ENCODE assay signal across 23 mouse cellular contexts in the genomic region with DNA sequence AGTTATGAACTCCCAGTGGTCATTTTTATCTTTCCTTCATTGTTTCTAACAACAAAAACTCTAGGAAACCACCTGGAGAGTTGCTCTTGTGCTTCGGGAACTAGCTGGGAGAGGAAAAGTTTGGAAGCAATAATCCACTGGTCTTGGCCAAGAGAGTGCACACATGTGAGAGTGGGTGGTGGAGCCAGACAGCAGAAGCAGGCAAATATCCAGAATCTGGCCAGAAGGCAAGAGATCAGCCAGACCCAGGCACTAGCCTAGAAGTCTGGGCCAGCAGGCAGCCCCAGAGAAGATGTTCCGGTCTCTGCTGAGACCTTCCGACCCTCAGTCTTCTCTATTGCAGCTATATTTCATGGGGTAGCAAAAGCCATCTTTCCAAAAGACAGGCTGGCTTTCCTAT. TPM values are rescaled to one million over a fixed set of nuclear protein-coding genes. Genes with fewer than 3 reads are reported as not detected.
A peak's percentile ranks its signal among the peaks of the same experiment; 100 is the strongest.
DNase-seq lines count a peak whose midpoint lies in the region; ATAC-seq and TF ChIP-seq lines count a peak whose summit lies in the region.
"Had no signal": no experiment of that assay in that cellular context is flagged by ENCODE, and none has a peak within 500 bp of the region (broad histone marks: within the 10 kb centered on the region; RNA-seq: fewer than 3 reads in every experiment).

No protein-coding gene starts in this region.

- H3K36me3 ChIP-seq in liver, adult 2 months (ENCODE audit: control insufficient read depth, insufficient read depth, low read length), result no peaks in the 10 kb centered on the region
- peaks cover 2% of the 10 kb centered on the region; the same call in 1 of the 2 replicates for H3K36me3 ChIP-seq in liver, embryonic 11.5 days (ENCODE audit: control insufficient read depth, insufficient read depth, low read length)
- H3K36me3 ChIP-seq in forebrain, embryonic 13.5 days (ENCODE audit: poor library complexity, severe bottlenecking), result peaks cover 91% of the 10 kb centered on the region

- 47% methylated on average over 3 of the region's 3 CpGs for WGBS in liver, adult 2 months
- 88% methylated on average over 3 of the region's 3 CpGs for WGBS in liver, embryonic 11.5 days
- 89% methylated on average over 3 of the region's 3 CpGs for WGBS in forebrain, embryonic 13.5 days

- no peak overlapping the region for H3K27ac ChIP-seq in liver, adult 2 months (replicated peaks; ENCODE audit: insufficient read depth, low read depth, low read length)
- H3K27ac ChIP-seq in liver, embryonic 11.5 days (ENCODE audit: low read depth, low read length), result no peak overlapping the region
- no peak overlapping the region for H3K27ac ChIP-seq in forebrain, embryonic 13.5 days
- H3K27ac ChIP-seq: embryonic facial prominence, embryonic 15.5 days; forebrain, embryonic 15.5 days; hindbrain, embryonic 14.5 days; layer of hippocampus, adult 2 months; midbrain, embryonic 12.5 days; stomach, postnatal 0 days had no signal

- no peaks in the 10 kb centered on the region for H3K79me2 ChIP-seq in liver, adult 2 months (ENCODE audit: control insufficient read depth, insufficient read depth, low read length)

- H3K4me3 ChIP-seq in liver, adult 2 months (ENCODE audit: insufficient read depth, low read depth, low read length), result no peak overlapping the region
- H3K4me3 ChIP-seq in liver, embryonic 11.5 days (ENCODE audit: low read depth, low read length), result no peak overlapping the region
- no peak overlapping the region for H3K4me3 ChIP-seq in forebrain, embryonic 13.5 days
- H3K4me3 ChIP-seq: embryonic facial prominence, embryonic 15.5 days; forebrain, embryonic 15.5 days; layer of hippocampus, adult 2 months; midbrain, embryonic 12.5 days had no signal

- peak; percentile 52 for DNase-seq in heart, adult 8-10 months (ENCODE audit: low spot score)
- DNase-seq in heart, postnatal 14 days, result no peak
- DNase-seq in liver, adult 2 months (ENCODE audit: extremely low read depth, low read depth, low spot score), result peak; percentile 32
- no peak for DNase-seq in liver, embryonic 11.5 days (ENCODE audit: low spot score)
- DNase-seq in gastrocnemius, adult 8-10 months (ENCODE audit: low spot score in 2 of 2), result peak; percentile 25 to 46
- peak; percentile 38 to 48 for DNase-seq in heart, postnatal 36 days
- DNase-seq: cerebellum, adult 11 months; cerebellum, adult 9-11 months; kidney, adult 9 months; kidney, postnatal 14 days; lung, postnatal 10 days; thymus, adult 2 months; thymus, postnatal 4 days had no signal

- H3K9me3 ChIP-seq in liver, embryonic 11.5 days (ENCODE audit: control insufficient read depth, low read length), result no peaks in the 10 kb centered on the region
- H3K9me3 ChIP-seq in forebrain, embryonic 13.5 days (replicated peaks), result no peaks in the 10 kb centered on the region
- H3K9me3 ChIP-seq: embryonic facial prominence, embryonic 15.5 days; forebrain, embryonic 15.5 days; midbrain, embryonic 12.5 days had no signal

- intact Hi-C loops in heart, postnatal 14 days (cut with DNase I), result loop anchor here (5.0 kb wide), 1 partner anchor 37 kb away; no protein-coding TSS in a partner anchor
- intact Hi-C loops in heart, postnatal 36 days (cut with DNase I), result no loop called here

- ATAC-seq in liver, embryonic 11.5 days (replicated peaks; ENCODE audit: low FRiP score), result no peak
- no peak for ATAC-seq in forebrain, embryonic 13.5 days
- ATAC-seq: activated CD4-positive, CD25-positive, alpha-beta regulatory T cell, adult 4 months; forebrain, embryonic 15.5 days had no signal

- TF ChIP-seq POLR2A in liver, adult 2 months (IDR thresholded peaks at IDR 0.05; ENCODE audit: extremely low read depth, insufficient read depth, low read length), result no peak

- no peak for TF ChIP-seq CTCF in liver, adult 2 months (IDR thresholded peaks at IDR 0.05; ENCODE audit: low read depth, low read length)

- no peaks in the 10 kb centered on the region for H3K27me3 ChIP-seq in liver, adult 2 months (ENCODE audit: control insufficient read depth, insufficient read depth, low read length)
- no peaks in the 10 kb centered on the region for H3K27me3 ChIP-seq in liver, embryonic 11.5 days (replicated peaks; ENCODE audit: control insufficient read depth, insufficient read depth, low read length)
- peaks cover 1% of the 10 kb centered on the region; the same call in 1 of the 2 replicates for H3K27me3 ChIP-seq in forebrain, embryonic 13.5 days
- H3K27me3 ChIP-seq: embryonic facial prominence, embryonic 15.5 days; forebrain, embryonic 15.5 days had no signal

- H3K9ac ChIP-seq in liver, adult 2 months (ENCODE audit: low read depth, low read length), result no peak overlapping the region
- H3K9ac ChIP-seq in liver, embryonic 11.5 days (ENCODE audit: low read depth, low read length), result no peak overlapping the region
- H3K9ac ChIP-seq in forebrain, embryonic 13.5 days, result no peak overlapping the region
- H3K9ac ChIP-seq: embryonic facial prominence, embryonic 15.5 days; forebrain, embryonic 15.5 days; hindbrain, embryonic 14.5 days; midbrain, embryonic 12.5 days had no signal

- no peak overlapping the region for H3K4me2 ChIP-seq in liver, embryonic 11.5 days
- no peak overlapping the region for H3K4me2 ChIP-seq in forebrain, embryonic 13.5 days
- H3K4me2 ChIP-seq: embryonic facial prominence, embryonic 15.5 days; forebrain, embryonic 15.5 days; hindbrain, embryonic 14.5 days; midbrain, embryonic 12.5 days had no signal

- H3K4me1 ChIP-seq in liver, adult 2 months (ENCODE audit: control insufficient read depth, insufficient read depth, low read length), result peaks cover 4% of the 10 kb centered on the region
- H3K4me1 ChIP-seq in liver, embryonic 11.5 days (replicated peaks; ENCODE audit: control insufficient read depth, insufficient read depth, low read length), result no peaks in the 10 kb centered on the region; the same call in 1 of the 2 replicates
- H3K4me1 ChIP-seq in forebrain, embryonic 13.5 days, result peaks cover 34% of the 10 kb centered on the region

RNA-seq across cellular contexts. Expression of gene Dchs1, which starts 17.5 kb away (rescaled TPM):
- total RNA-seq in heart, adult 8-10 months (2022), result 1 to 10 TPM; 4.3 to 8.7 (median 7.3) TPM
- total RNA-seq in heart, postnatal 14 days (2021), result 10 to 100 TPM; 18.0 to 21.1 TPM
- 1.4 and 2.7 TPM in 2 replicates for total RNA-seq in liver, adult 2 months (2014; rRNA removed)
- 1.1 TPM in 2 replicates for polyA plus RNA-seq in liver, adult 2 months (2012; rRNA removed)
- polyA plus RNA-seq in liver, embryonic 11.5 days (2014; fragmentation: Nextera tagmentation; extraction: Ambion mirVana), result 5.0 and 5.8 TPM in 2 replicates
- total RNA-seq in gastrocnemius, adult 8-10 months (2022), result 1 to 10 TPM; 1.4 to 2.1 (median 1.7) TPM
- 1 to 10 TPM; 8.6 to 9.8 TPM for total RNA-seq in heart, postnatal 36 days (2021)
- 16.5 and 18.8 TPM in 2 replicates for polyA plus RNA-seq in forebrain, embryonic 13.5 days (2015; fragmentation: Nextera tagmentation; extraction: Ambion mirVana)
- total RNA-seq: monocyte, adult 5-6 weeks; neutrophil, adult 5-6 weeks had no signal
- polyA plus RNA-seq: activated CD4-positive, CD25-positive, alpha-beta regulatory T cell, adult 4 months had no signal

RNA-seq across cellular contexts. Expression of gene Tpp1, which starts 17.9 kb away (rescaled TPM):
- 10 to 100 TPM; 39.0 to 57.8 (median 45.5) TPM for total RNA-seq in heart, adult 8-10 months (2022)
- 10 to 100 TPM; 41.6 to 42.5 TPM for total RNA-seq in heart, postnatal 14 days (2021)
- 27.4 and 43.8 TPM in 2 replicates for total RNA-seq in liver, adult 2 months (2014; rRNA removed)
- polyA plus RNA-seq in liver, adult 2 months (2012; rRNA removed), result 95.3 and 124 TPM in 2 replicates
- 77.3 and 80.0 TPM in 2 replicates for polyA plus RNA-seq in liver, embryonic 11.5 days (2014; fragmentation: Nextera tagmentation; extraction: Ambion mirVana)
- total RNA-seq in gastrocnemius, adult 8-10 months (2022), result 10 to 100 TPM; 35.3 to 54.3 (median 47.8) TPM
- total RNA-seq in heart, postnatal 36 days (2021), result 10 to 100 TPM; 44.7 to 47.5 TPM
- polyA plus RNA-seq in forebrain, embryonic 13.5 days (2015; fragmentation: Nextera tagmentation; extraction: Ambion mirVana), result 29.5 and 36.8 TPM in 2 replicates

RNA-seq across cellular contexts. Expression of gene Taf10, which starts 25.8 kb away (rescaled TPM):
- 100 to 1,000 TPM; 102 to 119 (median 112) TPM for total RNA-seq in heart, adult 8-10 months (2022)
- total RNA-seq in heart, postnatal 14 days (2021), result 10 to 100 TPM; 81.0 to 88.8 TPM
- total RNA-seq in liver, adult 2 months (2014; rRNA removed), result 87.3 and 107 TPM in 2 replicates
- polyA plus RNA-seq in liver, adult 2 months (2012; rRNA removed), result 296 and 310 TPM in 2 replicates
- polyA plus RNA-seq in liver, embryonic 11.5 days (2014; fragmentation: Nextera tagmentation; extraction: Ambion mirVana), result 229 and 244 TPM in 2 replicates
- total RNA-seq in gastrocnemius, adult 8-10 months (2022), result 100 to 1,000 TPM in 1 of 4 experiments, 10 to 100 TPM in 3; 89.4 to 106 (median 97.8) TPM
- total RNA-seq in heart, postnatal 36 days (2021), result 100 to 1,000 TPM in 1 of 2 experiments, 10 to 100 TPM in 1; 97.5 to 100 TPM
- polyA plus RNA-seq in forebrain, embryonic 13.5 days (2015; fragmentation: Nextera tagmentation; extraction: Ambion mirVana), result 137 and 141 TPM in 2 replicates

RNA-seq across cellular contexts. Expression of gene Rrp8, which starts 32.8 kb away (rescaled TPM):
- total RNA-seq in heart, adult 8-10 months (2022), result 10 to 100 TPM in 3 of 4 experiments, 1 to 10 TPM in 1; 8.8 to 10.4 (median 10.2) TPM
- total RNA-seq in heart, postnatal 14 days (2021), result 10 to 100 TPM; 10.8 to 11.2 TPM
- total RNA-seq in liver, adult 2 months (2014; rRNA removed), result 4.9 and 5.5 TPM in 2 replicates
- polyA plus RNA-seq in liver, adult 2 months (2012; rRNA removed), result 5.5 and 5.9 TPM in 2 replicates
- polyA plus RNA-seq in liver, embryonic 11.5 days (2014; fragmentation: Nextera tagmentation; extraction: Ambion mirVana), result 42.3 and 52.3 TPM in 2 replicates
- 10 to 100 TPM; 10.5 to 15.6 (median 13.4) TPM for total RNA-seq in gastrocnemius, adult 8-10 months (2022)
- 10 to 100 TPM; 10.1 to 11.2 TPM for total RNA-seq in heart, postnatal 36 days (2021)
- 31.2 and 35.4 TPM in 2 replicates for polyA plus RNA-seq in forebrain, embryonic 13.5 days (2015; fragmentation: Nextera tagmentation; extraction: Ambion mirVana)

RNA-seq across cellular contexts. Expression of gene Ilk, which starts 33.6 kb away (rescaled TPM):
- total RNA-seq in heart, adult 8-10 months (2022), result 10 to 100 TPM; 74.6 to 86.7 (median 79.5) TPM
- 100 to 1,000 TPM; 115 to 123 TPM for total RNA-seq in heart, postnatal 14 days (2021)
- total RNA-seq in liver, adult 2 months (2014; rRNA removed), result 36.6 and 41.1 TPM in 2 replicates
- polyA plus RNA-seq in liver, adult 2 months (2012; rRNA removed), result 50.5 and 53.6 TPM in 2 replicates
- 221 and 231 TPM in 2 replicates for polyA plus RNA-seq in liver, embryonic 11.5 days (2014; fragmentation: Nextera tagmentation; extraction: Ambion mirVana)
- total RNA-seq in gastrocnemius, adult 8-10 months (2022), result 10 to 100 TPM; 35.7 to 41.8 (median 38.3) TPM
- 10 to 100 TPM; 95.1 to 98.9 TPM for total RNA-seq in heart, postnatal 36 days (2021)
- polyA plus RNA-seq in forebrain, embryonic 13.5 days (2015; fragmentation: Nextera tagmentation; extraction: Ambion mirVana), result 179 and 185 TPM in 2 replicates

Comparison
In these comparisons a context has a peak if more than half of its experiments do, and no peak if none do; other contexts are left out.
1. DNase-seq: peak in heart, adult 8-10 months (single experiment), liver, adult 2 months (single experiment), gastrocnemius, adult 8-10 months (2 of 2) and heart, postnatal 36 days (2 of 2); none in heart, postnatal 14 days (0 of 2) and liver, embryonic 11.5 days (single experiment).